Mouse (Mus musculus): ENCODE data around the gene Gli3.

DNA sequence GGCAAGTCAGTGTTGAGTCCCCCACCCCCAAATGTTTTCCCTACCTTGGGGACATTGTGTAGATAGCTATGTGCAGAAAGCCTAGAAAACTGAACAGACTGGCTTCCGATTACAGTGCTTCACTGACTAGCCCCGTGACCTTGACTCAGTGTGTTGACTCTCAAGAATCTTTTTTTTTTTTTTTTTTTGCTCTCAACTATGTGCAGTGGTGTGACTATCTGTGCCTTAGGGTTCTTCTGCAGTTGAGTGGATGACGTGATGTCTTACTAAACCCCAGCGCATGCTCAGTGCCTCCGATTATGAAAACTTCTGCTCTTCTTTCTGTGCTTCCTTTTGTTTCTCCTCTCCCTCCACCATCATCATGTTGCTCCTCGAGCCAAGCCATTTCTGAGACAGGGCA is 87.7 kb downstream of the Gli3 start:
- no peak for TF ChIP-seq TAL1 (IDR thresholded peaks at IDR 0.05; ENCODE audit: low read length)
- no peak for TF ChIP-seq GATA1 (IDR thresholded peaks at IDR 0.05; ENCODE audit: low read length)
